Mouse (Mus musculus) embryonic facial prominence, embryonic 12.5 days (tissue): ENCODE data around the gene Pom121l2. TPM values are rescaled to one million over a fixed set of nuclear protein-coding genes. Genes with fewer than 3 reads are reported as not detected.

ENCODE experiments used
- ATAC-seq: fragments of 200-750 bp; cut with Nextera tagmentation; 2 replicates; pipeline ENCODE4 v1.8.0; 2017; ENCODE audit not compliant: insufficient number of reproducible peaks, insufficient read depth, low FRiP score, low TSS enrichment
- H3K27ac ChIP-seq: fragments of 300-500 bp; sonication (generic); 2 replicates; pipeline ENCODE4 v1.5.1; 2016; ENCODE audit warnings: mild to moderate bottlenecking
- H3K27me3 ChIP-seq: fragments of 300-500 bp; sonication (generic); 2 replicates; pipeline ENCODE4 v1.6.1; 2016; ENCODE audit warnings: mild to moderate bottlenecking, moderate library complexity
- H3K36me3 ChIP-seq: fragments of 300-500 bp; sonication (generic); 2 replicates; pipeline ENCODE4 v1.6.1; 2016; ENCODE audit warnings: mild to moderate bottlenecking
- H3K4me1 ChIP-seq: fragments of 300-500 bp; sonication (generic); 2 replicates; pipeline ENCODE4 v1.6.1; 2016
- H3K4me2 ChIP-seq: fragments of 300-500 bp; sonication (generic); replicated peaks from 2 replicates; pipeline ENCODE4 v1.6.1; 2016; ENCODE audit warnings: mild to moderate bottlenecking, moderate library complexity
- H3K4me3 ChIP-seq: fragments of 300-500 bp; sonication (generic); 2 replicates; pipeline ENCODE4 v1.5.1; 2016; ENCODE audit warnings: mild to moderate bottlenecking
- H3K9ac ChIP-seq: fragments of 300-500 bp; sonication (generic); 2 replicates; pipeline ENCODE4 v1.6.1; 2016; ENCODE audit warnings: mild to moderate bottlenecking, moderate library complexity
- H3K9me3 ChIP-seq: fragments of 300-500 bp; sonication (generic); 2 replicates; pipeline ENCODE4 v1.6.1; 2016; ENCODE audit warnings: mild to moderate bottlenecking, moderate library complexity
- WGBS: fragments of 180-500 bp; shearing (Covaris S2); methylation state at CpG from one replicate; pipeline ENCODE4 v1.1.7; 2016; 5-methylcytosine and 5-hydroxymethylcytosine counted together
- polyA plus RNA-seq: library from polyadenylated mRNA; unstranded; fragments of >200 nt; fragmentation: Nextera tagmentation; extraction: Ambion mirVana; gene quantifications from 2 replicates; pipeline ENCODE4 v1.2.1, GENCODE M21; 2016

Gene Pom121l2
- polyA plus RNA-seq, 1 experiment from 2014 or later = 0.33 TPM

GRCm38 (mm10) chr13:21995331-21995914, 14.4 kb downstream of the Pom121l2 start:
- ATAC-seq = no peak
- Histone ChIP-seq H3K27ac (no peak overlapping the region), H3K4me3 (peak overlapping the region; percentile 30), H3K4me1 (peaks cover 3% of the 10 kb centered on the region; the same call in 1 of the 2 replicates), H3K9me3 (no peaks in the 10 kb centered on the region), H3K36me3 (no peaks in the 10 kb centered on the region), H3K27me3 (peaks cover 55% of the 10 kb centered on the region), H3K4me2 (peak overlapping the region; percentile 50), H3K9ac (no peak overlapping the region)
- under 1% methylated on average over 21 of the region's 21 CpGs for WGBS

DNA sequence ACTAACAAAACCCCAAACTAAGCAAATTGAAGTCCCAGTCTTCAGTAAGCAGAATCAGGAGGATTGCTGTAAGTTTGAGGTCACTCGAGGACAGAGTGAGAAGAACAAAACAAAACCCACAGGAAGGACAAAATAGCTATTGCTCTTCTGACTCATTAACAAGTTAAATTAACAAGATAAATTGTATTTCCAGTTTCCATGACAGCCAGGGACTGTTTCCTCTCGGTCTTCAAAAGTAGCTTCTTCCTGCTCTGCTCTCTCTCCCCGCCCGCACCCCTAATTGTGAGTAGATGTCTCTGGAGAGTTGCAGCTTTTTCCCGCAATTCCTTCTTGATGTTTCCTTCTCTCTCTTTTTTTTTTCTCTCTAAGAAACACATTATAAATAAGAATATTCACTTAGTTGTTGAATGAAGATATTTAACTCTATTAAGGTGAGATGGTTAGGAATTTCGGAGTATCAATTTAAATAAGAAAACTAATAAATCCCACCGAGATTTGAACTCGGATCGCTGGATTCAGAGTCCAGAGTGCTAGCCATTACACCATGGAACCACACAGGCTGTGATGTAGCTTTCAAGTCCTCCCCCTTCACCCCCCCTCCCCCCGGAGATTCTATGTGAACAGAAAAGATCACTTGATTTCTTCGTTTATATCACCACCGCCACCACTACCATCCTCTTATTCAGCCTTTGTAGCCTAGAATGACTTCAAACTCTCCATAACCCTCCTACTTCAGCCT, 15.3 kb downstream of the Pom121l2 start:
- ATAC-seq = no peak
- peak overlapping the region; percentile 30 for H3K4me3 ChIP-seq
- no peaks in the 10 kb centered on the region for H3K36me3 ChIP-seq
- no peak overlapping the region for H3K9ac ChIP-seq
- H3K9me3 ChIP-seq = no peaks in the 10 kb centered on the region
- peaks cover 3% of the 10 kb centered on the region; the same call in 1 of the 2 replicates for H3K4me1 ChIP-seq
- no peak overlapping the region for H3K27ac ChIP-seq
- 2% methylated on average over 12 of the region's 12 CpGs for WGBS
- peaks cover 63% of the 10 kb centered on the region for H3K27me3 ChIP-seq
- H3K4me2 ChIP-seq = peak overlapping the region; percentile 50

DNA sequence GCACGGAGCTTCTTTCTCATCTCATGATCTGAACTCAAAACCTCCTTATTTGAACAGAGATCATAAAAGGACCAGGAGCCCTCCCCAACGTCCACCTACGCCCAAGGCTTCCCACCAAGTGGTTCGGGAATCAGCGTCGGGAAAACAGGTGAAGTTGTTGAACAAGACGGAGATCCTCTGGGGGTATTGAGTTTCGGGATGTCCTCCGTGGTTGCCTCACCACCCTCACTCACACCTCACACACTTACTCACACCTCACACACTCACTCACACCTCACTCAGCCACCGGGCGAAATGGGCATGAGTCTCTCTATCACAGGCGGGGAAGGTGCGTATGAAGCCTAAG, 15.8 kb downstream of the Pom121l2 start:
- Histone ChIP-seq H3K4me1 (peaks cover 3% of the 10 kb centered on the region; the same call in 1 of the 2 replicates), H3K36me3 (no peaks in the 10 kb centered on the region), H3K4me2 (peak overlapping the region; percentile 33), H3K27me3 (peaks cover 69% of the 10 kb centered on the region), H3K9ac (no peak overlapping the region), H3K27ac (no peak overlapping the region), H3K9me3 (no peaks in the 10 kb centered on the region), H3K4me3 (peak overlapping the region; percentile 17)
- WGBS = 0% methylated on average over 13 of the region's 13 CpGs
- no peak for ATAC-seq

DNA sequence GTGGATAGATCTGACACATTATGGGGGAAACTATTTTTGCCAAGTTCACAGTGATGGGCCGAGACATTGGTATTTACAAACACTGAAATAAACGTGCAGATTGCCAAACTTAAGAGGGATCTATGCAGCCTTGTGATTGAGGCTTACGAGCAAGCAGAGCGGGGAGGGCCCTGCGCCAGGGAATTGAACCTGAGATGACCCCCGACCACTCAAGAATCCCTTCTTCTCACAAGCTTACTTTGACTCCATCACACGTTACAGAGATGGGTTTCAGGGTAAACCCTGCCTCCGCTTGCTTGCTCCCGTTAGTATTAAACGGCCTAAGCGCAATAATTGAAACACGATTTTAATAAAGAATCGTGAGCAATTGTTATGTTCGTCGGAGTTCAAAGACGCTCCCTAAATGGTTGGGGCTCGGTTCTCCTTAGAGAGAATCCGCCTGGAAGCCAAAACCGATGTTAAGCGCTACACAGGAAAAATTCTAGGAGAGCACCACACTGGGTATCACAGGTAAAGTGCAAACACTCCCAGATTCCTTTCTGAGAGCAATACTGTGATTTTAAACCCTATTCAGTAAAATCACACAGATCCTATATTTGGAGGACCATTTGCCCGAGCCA, 16.3 kb downstream of the Pom121l2 start:
- ATAC-seq = no peak
- Histone ChIP-seq H3K4me3 (peak overlapping the region; percentile 17; the same call in 1 of the 2 replicates), H3K4me2 (peak overlapping the region; percentile 33), H3K9ac (no peak overlapping the region), H3K9me3 (no peaks in the 10 kb centered on the region), H3K27ac (no peak overlapping the region), H3K27me3 (peaks cover 74% of the 10 kb centered on the region), H3K36me3 (no peaks in the 10 kb centered on the region), H3K4me1 (peaks cover 3% of the 10 kb centered on the region; the same call in 1 of the 2 replicates)
- WGBS = 2% methylated on average over 21 of the region's 21 CpGs

GRCm38 (mm10) chr13:21997821-21998220, 16.8 kb downstream of the Pom121l2 start:
- Histone ChIP-seq H3K9me3 (no peaks in the 10 kb centered on the region), H3K27me3 (peaks cover 79% of the 10 kb centered on the region), H3K4me3 (no peak overlapping the region), H3K36me3 (no peaks in the 10 kb centered on the region), H3K4me1 (peaks cover 3% of the 10 kb centered on the region; the same call in 1 of the 2 replicates), H3K27ac (no peak overlapping the region), H3K9ac (no peak overlapping the region), H3K4me2 (peak overlapping the region; percentile 33; the same call in 1 of the 2 replicates)
- 7% methylated on average over 4 of the region's 4 CpGs for WGBS
- ATAC-seq = no peak

DNA sequence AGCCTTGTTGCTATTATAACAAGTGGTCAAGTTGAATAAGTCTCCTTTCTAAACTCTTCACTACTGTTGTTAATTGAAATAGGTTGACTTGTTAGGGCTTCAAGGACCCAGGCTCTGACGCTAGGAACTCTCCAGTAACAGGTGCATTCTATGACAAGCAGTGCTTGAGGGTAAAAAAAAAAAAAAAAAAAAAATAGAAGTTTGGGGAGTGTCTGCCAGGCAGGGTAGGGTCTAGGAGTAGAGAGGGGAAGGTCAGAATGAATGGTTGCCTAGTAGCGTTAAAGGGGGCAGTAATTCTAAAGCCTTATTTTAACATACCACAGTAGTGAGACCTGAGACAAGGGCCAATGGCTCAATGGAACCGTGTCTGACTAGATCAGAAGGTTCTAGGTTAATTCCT, 17.4 kb downstream of the Pom121l2 start:
- Histone ChIP-seq H3K9me3 (no peaks in the 10 kb centered on the region), H3K9ac (no peak overlapping the region), H3K27me3 (peaks cover 82% of the 10 kb centered on the region), H3K4me3 (no peak overlapping the region), H3K36me3 (no peaks in the 10 kb centered on the region), H3K4me2 (no peak overlapping the region), H3K4me1 (peaks cover 3% of the 10 kb centered on the region; the same call in 1 of the 2 replicates), H3K27ac (no peak overlapping the region)
- WGBS = 21% methylated on average over 3 of the region's 3 CpGs
- no peak for ATAC-seq

DNA sequence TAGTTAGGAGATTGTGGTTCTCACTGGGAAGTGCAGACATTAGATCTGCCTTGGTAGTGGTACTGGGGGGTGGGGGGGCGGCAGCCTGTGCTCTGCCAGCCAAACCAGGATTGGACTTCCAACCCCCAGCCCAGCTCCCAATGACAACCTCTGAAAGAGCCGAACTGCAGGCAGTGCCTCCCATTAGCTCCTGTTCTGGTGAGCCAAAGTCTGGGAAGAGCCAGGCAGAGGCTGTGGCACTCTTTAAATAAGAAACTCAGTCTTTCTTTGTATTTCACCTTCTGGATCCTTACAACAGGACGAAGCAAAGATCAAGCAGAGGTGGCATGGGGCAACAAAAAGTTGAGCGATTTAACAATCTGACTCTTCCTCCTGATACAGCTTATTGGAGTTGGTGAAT, 18.2 kb downstream of the Pom121l2 start:
- ATAC-seq = no peak
- Histone ChIP-seq H3K27me3 (peaks cover 86% of the 10 kb centered on the region), H3K4me2 (no peak overlapping the region), H3K9ac (no peak overlapping the region), H3K27ac (no peak overlapping the region), H3K36me3 (no peaks in the 10 kb centered on the region), H3K9me3 (no peaks in the 10 kb centered on the region), H3K4me3 (no peak overlapping the region), H3K4me1 (peaks cover 3% of the 10 kb centered on the region; the same call in 1 of the 2 replicates)
- 33% methylated on average over 4 of the region's 4 CpGs for WGBS

DNA sequence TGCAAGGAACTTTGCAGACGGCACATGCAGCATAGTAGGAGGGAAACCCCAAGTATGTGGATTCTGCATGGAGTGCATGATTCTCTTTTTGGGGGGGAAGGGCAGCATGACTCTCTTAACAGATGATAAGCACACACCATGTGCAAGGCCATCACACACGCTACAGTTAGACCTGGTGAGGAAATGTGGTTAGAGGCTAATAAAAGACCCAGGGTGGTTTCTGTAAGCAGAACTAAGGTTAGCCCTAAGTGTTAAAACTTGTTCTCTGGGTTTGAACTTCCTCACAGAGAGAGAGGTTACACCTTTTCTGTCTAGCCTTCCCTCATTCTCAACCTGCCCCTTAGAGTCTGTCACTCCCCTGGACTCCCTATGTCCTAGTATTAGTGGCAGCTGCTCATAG, 20.4 kb downstream of the Pom121l2 start:
- Histone ChIP-seq H3K9ac (no peak overlapping the region), H3K4me3 (no peak overlapping the region), H3K36me3 (no peaks in the 10 kb centered on the region), H3K4me1 (0 out of 2 replicates have a peak, but pooled peaks cover 8% of the 10 kb centered on the region), H3K9me3 (no peaks in the 10 kb centered on the region), H3K27me3 (peaks cover 99% of the 10 kb centered on the region), H3K27ac (no peak overlapping the region), H3K4me2 (no peak overlapping the region)
- no peak for ATAC-seq
- WGBS = 57% methylated on average over 2 of the region's 2 CpGs

DNA sequence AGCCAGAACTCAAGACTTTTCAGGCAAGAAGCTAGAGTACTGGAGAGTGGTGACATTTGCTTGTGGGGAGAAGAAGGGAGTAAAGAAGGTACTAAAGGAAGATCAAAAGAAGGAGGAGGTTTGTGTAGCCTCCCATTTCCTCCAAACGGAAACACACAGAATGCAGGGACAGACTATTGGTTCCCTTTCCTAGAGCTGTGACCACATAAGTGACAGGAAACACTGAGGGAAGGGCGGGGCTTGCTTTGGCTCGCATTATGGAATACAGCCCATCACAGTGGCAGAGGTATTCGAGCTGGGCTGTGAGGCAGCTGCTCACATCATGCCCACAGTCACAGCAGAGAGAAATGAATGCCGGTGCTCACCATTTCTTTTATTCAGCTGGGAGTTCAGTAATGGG, 20.8 kb downstream of the Pom121l2 start:
- Histone ChIP-seq H3K4me2 (no peak overlapping the region), H3K36me3 (no peaks in the 10 kb centered on the region), H3K27ac (no peak overlapping the region), H3K4me1 (peaks cover 12% of the 10 kb centered on the region; the same call in 1 of the 2 replicates), H3K9ac (no peak overlapping the region), H3K27me3 (peaks cover 99% of the 10 kb centered on the region), H3K4me3 (no peak overlapping the region), H3K9me3 (no peaks in the 10 kb centered on the region)
- WGBS = 22% methylated on average over 5 of the region's 5 CpGs
- ATAC-seq = no peak

DNA sequence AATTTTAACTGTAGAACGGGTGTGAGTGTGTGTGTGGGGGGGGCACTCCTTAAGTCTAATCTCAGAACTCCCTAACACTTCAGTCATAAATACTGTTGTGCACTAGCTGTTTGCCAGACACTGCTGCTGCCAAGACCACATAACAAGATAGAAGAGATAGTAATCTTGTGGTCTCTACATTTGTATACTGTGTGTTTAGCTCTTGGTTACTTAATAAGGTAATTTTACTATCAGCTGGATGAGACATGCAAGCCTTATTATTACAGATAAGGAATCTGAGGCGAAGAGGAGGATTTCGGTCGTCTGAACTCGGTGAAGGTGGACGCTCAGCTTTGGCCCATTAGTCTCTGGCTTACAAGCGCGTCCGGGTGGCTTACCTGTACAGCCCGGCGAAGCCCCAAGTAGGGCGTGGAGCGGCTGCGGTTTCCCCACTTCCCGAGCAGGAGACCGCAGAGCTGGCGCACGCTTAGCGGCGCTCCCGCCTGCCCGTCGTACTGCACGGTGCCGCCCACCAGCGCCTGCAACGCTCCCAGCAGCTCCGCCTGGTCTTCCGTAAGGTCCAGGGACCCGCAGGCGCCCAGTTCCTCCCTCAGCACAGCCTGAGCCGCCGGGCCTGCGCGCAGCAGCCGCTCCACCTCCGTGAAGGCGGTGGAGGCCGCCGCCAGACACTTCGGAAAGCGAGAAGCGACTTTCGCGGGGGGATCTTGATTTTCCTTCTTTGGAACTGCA, 24.8 kb downstream of the Pom121l2 start:
- whole genome bisulfite sequencing = 1% methylated on average over 45 of the region's 45 CpGs
- H3K9ac ChIP-seq = peak overlapping the region; percentile 48
- peak overlapping the region; percentile 55 for H3K4me3 ChIP-seq
- ATAC-seq = peak; percentile 89
- no peaks in the 10 kb centered on the region for H3K9me3 ChIP-seq
- peaks cover 96% of the 10 kb centered on the region for H3K27me3 ChIP-seq
- H3K36me3 ChIP-seq = no peaks in the 10 kb centered on the region
- no peak overlapping the region for H3K27ac ChIP-seq
- H3K4me2 ChIP-seq = peak overlapping the region; percentile 92
- peaks cover 16% of the 10 kb centered on the region; the same call in 1 of the 2 replicates for H3K4me1 ChIP-seq

GRCm38 (mm10) chr13:22006334-22007120, 25.5 kb downstream of the Pom121l2 start:
- Histone ChIP-seq H3K36me3 (no peaks in the 10 kb centered on the region), H3K4me1 (peaks cover 16% of the 10 kb centered on the region; the same call in 1 of the 2 replicates), H3K9ac (peak overlapping the region; percentile 48), H3K27me3 (peaks cover 95% of the 10 kb centered on the region), H3K27ac (no peak overlapping the region), H3K9me3 (no peaks in the 10 kb centered on the region), H3K4me3 (peak overlapping the region; percentile 55), H3K4me2 (peak overlapping the region; percentile 92)
- WGBS = under 1% methylated on average over 38 of the region's 38 CpGs
- ATAC-seq = peak; percentile 82
